Mouse (Mus musculus): ENCODE data around the gene Calml4. TPM values are rescaled to one million over a fixed set of nuclear protein-coding genes. Genes with fewer than 3 reads are reported as not detected.

Calml4 gene
- polyA plus RNA-seq (2015; fragmentation: Nextera tagmentation; extraction: Ambion mirVana) = 1.7 and 2.4 TPM in 2 replicates

GRCm38 (mm10) chr9:62857719-62858261, at the start of gene Calml4:
TSS of gene Calml4 (plus strand) at chr9:62858080.
- ATAC-seq (ENCODE audit: extremely low read depth, insufficient number of reproducible peaks, low FRiP score, low TSS enrichment) = no peak; the same call in 1 of the 2 replicates
- Histone ChIP-seq H3K36me3 (no peaks in the 10 kb centered on the region), H3K4me1 (peaks cover 33% of the 10 kb centered on the region), H3K9ac (peak within 1 kb of the TSS; percentile 33; the same call in 1 of the 2 replicates), H3K27ac (replicated peaks) (0 out of 2 replicates have a peak within 1 kb of the TSS, but pooled peaks have one; percentile 6), H3K27me3 (replicated peaks) (no peaks in the 10 kb centered on the region; the same call in 1 of the 2 replicates), H3K9me3 (no peaks in the 10 kb centered on the region), H3K4me2 (peak within 1 kb of the TSS; percentile 14), H3K4me3 (no peak within 1 kb of the TSS)
- WGBS = 58% methylated on average over 17 of the region's 20 CpGs

DNA sequence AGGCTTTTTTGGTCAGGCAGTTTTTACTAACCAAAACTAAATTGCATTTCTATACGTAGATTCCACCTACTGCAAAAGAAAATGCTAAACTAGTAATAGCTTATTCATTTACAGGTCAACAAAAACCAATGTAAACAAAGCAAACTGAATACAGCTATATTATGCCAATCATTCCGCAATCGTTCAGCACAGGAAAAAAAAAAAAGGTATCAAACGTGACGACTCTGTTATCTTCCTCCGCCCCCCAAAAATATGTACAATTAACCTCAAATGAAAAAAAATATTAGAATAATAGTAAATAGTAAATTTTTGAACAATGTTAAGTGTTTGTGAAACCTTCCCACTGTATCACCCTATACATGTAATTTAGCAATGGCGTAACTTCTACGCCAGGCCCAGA, 47.8 kb upstream of the Calml4 start:
- Histone ChIP-seq H3K9me3 (no peaks in the 10 kb centered on the region), H3K27me3 (replicated peaks) (no peaks in the 10 kb centered on the region), H3K4me1 (peaks cover 32% of the 10 kb centered on the region), H3K36me3 (0 out of 2 replicates have a peak, but pooled peaks cover 2% of the 10 kb centered on the region), H3K4me2 (peak overlapping the region; percentile 99), H3K4me3 (peak overlapping the region; percentile 87), H3K9ac (peak overlapping the region; percentile 94), H3K27ac (replicated peaks) (no peak overlapping the region)
- 17% methylated on average over 8 of the region's 8 CpGs for WGBS
- ATAC-seq (ENCODE audit: extremely low read depth, insufficient number of reproducible peaks, low FRiP score, low TSS enrichment) = no peak

DNA sequence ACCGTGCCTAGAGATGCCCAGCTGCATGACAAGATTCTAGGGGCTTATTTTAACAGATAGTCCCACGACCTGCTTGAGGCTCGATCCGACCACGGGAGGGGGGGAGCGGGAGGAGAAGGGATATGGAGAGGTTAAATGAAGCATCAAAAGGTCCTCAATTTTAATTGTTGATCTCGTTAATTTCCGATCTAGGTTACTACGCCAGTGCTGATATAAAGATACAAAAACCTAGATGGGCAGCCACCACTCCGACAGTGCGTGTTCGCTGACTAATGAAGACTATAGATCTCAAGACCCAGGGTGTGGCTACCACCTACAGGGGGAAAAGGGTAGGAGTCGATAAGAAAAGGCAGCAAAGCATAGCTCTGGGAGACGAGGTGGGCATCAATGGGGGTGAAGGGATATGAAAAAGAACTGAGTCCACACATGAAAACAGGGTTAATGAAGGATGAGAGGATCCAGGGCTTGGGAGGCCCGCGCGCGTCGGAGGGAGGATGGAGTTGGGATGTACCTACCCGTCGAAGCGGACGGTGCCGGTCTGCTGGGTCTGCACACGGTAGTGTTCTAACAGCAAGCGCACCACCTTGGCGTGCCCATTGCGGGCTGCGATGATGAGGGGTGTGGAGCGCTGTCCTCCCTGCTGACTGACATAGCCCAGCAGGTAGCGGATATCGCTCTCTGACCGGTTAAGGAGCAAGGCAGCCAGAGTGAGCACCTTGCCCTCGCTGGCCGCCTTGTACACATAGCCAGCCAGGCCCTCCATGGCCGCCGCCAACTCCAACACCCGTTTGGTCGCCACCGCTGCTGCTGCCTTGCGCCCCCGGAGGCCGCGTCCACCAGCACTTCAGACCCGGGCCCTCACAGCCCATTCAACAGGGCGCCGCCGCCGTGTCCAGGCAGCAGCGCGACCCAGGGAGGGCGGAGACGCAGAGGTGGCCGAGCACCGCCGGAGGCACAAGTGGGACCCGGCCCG, 47.1 kb upstream of the Calml4 start:
- peak; percentile 47; the same call in 1 of the 2 replicates for ATAC-seq (ENCODE audit: extremely low read depth, insufficient number of reproducible peaks, low FRiP score, low TSS enrichment)
- Histone ChIP-seq H3K27me3 (replicated peaks) (no peaks in the 10 kb centered on the region), H3K9me3 (no peaks in the 10 kb centered on the region), H3K4me3 (peak overlapping the region; percentile 87), H3K4me1 (peaks cover 32% of the 10 kb centered on the region), H3K27ac (replicated peaks) (peak overlapping the region; percentile 96), H3K4me2 (peak overlapping the region; percentile 99), H3K9ac (peak overlapping the region; percentile 94), H3K36me3 (0 out of 2 replicates have a peak, but pooled peaks cover 2% of the 10 kb centered on the region)
- under 1% methylated on average over 58 of the region's 58 CpGs for WGBS

DNA sequence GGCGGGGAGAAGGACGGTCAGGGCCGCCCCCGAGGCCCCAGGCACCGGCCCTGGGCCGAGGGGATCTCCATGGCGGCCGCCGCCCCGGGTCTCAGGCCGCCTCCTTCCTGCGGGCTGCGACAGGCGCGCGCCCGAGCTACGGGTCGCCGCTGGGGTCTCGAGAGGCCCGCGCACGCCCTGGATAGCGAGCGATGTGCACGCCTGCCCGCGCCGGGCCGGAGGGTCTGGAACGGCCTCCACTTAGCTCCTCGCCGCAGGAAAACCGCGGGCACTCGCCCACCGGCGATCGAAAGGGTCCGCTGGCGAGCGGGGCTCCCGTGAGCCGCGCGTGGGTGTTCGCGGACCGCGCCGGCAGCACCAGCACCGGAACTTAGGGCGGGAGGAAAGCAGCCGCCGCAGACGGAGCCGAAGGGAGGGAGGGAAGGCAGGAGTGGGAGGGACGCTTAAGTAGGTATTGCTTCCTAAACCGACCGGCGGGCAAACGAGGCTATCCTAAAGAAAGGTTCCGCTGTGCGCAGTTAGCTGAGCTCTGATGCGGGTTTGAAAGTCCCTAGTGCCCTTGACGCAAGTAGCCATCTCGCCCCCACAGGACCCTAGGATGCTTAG, 46.3 kb upstream of the Calml4 start, which contains the start of gene Fem1b:
Fem1b (minus strand) TSS at position 419 of the 606 bp plus-strand sequence.
- Histone ChIP-seq H3K9ac (peak within 1 kb of the TSS; percentile 94), H3K4me2 (peak within 1 kb of the TSS; percentile 99), H3K36me3 (0 out of 2 replicates have a peak, but pooled peaks cover 2% of the 10 kb centered on the region), H3K4me1 (peaks cover 38% of the 10 kb centered on the region), H3K27me3 (replicated peaks) (no peaks in the 10 kb centered on the region), H3K27ac (replicated peaks) (peak within 1 kb of the TSS; percentile 96), H3K9me3 (no peaks in the 10 kb centered on the region), H3K4me3 (peak within 1 kb of the TSS; percentile 87)
- under 1% methylated on average over 68 of the region's 68 CpGs for WGBS
- peak; percentile 81 for ATAC-seq (ENCODE audit: extremely low read depth, insufficient number of reproducible peaks, low FRiP score, low TSS enrichment)

GRCm38 (mm10) chr9:62812216-62813049, 45.4 kb upstream of the Calml4 start:
- no peaks in the 10 kb centered on the region for H3K27me3 ChIP-seq (replicated peaks)
- 0 out of 2 replicates have a peak, but pooled peaks cover 2% of the 10 kb centered on the region for H3K36me3 ChIP-seq
- peaks cover 46% of the 10 kb centered on the region for H3K4me1 ChIP-seq
- peak overlapping the region; percentile 87 for H3K4me3 ChIP-seq
- H3K4me2 ChIP-seq = peak overlapping the region; percentile 99
- H3K9me3 ChIP-seq = no peaks in the 10 kb centered on the region
- peak overlapping the region; percentile 94 for H3K9ac ChIP-seq
- H3K27ac ChIP-seq (replicated peaks) = peak overlapping the region; percentile 96
- no peak for ATAC-seq (ENCODE audit: extremely low read depth, insufficient number of reproducible peaks, low FRiP score, low TSS enrichment)
- 12% methylated on average over 14 of the region's 14 CpGs for WGBS

GRCm38 (mm10) chr9:62814751-62815150, 43.1 kb upstream of the Calml4 start:
- Histone ChIP-seq H3K27me3 (replicated peaks) (no peaks in the 10 kb centered on the region), H3K4me2 (no peak overlapping the region), H3K9me3 (no peaks in the 10 kb centered on the region), H3K27ac (replicated peaks) (no peak overlapping the region), H3K9ac (no peak overlapping the region), H3K36me3 (no peaks in the 10 kb centered on the region), H3K4me3 (no peak overlapping the region), H3K4me1 (peaks cover 43% of the 10 kb centered on the region)
- ATAC-seq (ENCODE audit: extremely low read depth, insufficient number of reproducible peaks, low FRiP score, low TSS enrichment) = no peak
- WGBS = 64% methylated on average over 2 of the region's 2 CpGs

DNA sequence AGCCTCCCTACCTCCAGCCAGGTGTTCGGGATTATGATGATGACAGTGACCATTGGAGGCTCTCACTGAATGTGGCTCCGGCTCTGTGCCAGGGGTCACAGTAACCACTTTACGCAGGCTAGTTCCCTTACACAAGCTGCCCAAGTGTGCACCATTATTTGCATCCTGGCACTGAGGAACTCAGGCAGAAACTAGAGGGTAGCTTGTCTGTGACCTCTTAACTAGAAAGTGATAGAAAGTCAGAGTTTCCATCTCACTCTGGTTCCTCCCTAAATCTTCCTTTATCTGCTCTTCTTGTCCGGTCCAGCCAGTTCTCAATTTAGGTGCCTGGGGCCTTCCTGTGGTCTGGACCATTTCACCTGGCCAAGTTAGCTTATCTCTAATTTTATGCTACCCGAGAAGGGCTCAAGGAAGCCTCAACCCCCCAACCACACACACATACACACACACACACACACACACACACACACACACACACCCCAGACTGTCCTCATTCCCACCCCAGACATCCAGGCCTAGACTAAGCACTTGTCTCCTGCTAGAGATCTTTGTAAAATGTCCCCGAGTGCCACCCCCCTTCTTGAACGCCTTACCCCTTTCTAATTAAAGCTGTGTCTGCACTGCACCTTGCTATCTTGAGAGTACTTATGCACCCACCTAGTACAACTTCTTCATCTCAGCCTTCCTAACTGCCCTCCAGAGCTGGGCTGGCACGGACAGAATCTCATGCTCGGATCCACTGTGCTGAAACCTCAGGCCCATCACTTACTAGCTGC, 41.4 kb upstream of the Calml4 start:
- H3K4me2 ChIP-seq = peak overlapping the region; percentile 43
- no peak for ATAC-seq (ENCODE audit: extremely low read depth, insufficient number of reproducible peaks, low FRiP score, low TSS enrichment)
- WGBS = 61% methylated on average over 9 of the region's 9 CpGs
- peaks cover 34% of the 10 kb centered on the region for H3K4me1 ChIP-seq
- no peaks in the 10 kb centered on the region for H3K9me3 ChIP-seq
- H3K4me3 ChIP-seq = 0 out of 2 replicates have a peak overlapping the region, but pooled peaks have one; percentile 11
- H3K27me3 ChIP-seq (replicated peaks) = no peaks in the 10 kb centered on the region
- H3K36me3 ChIP-seq = no peaks in the 10 kb centered on the region
- H3K27ac ChIP-seq (replicated peaks) = peak overlapping the region; percentile 75
- H3K9ac ChIP-seq = peak overlapping the region; percentile 59; the same call in 1 of the 2 replicates

- Histone ChIP-seq H3K9me3 (no peaks in the 10 kb centered on the region), H3K27me3 (replicated peaks) (no peaks in the 10 kb centered on the region), H3K4me2 (peak overlapping the region; percentile 43), H3K9ac (peak overlapping the region; percentile 59), H3K36me3 (no peaks in the 10 kb centered on the region), H3K4me1 (peaks cover 34% of the 10 kb centered on the region), H3K27ac (replicated peaks) (peak overlapping the region; percentile 75), H3K4me3 (0 out of 2 replicates have a peak overlapping the region, but pooled peaks have one; percentile 11)
- no peak for ATAC-seq (ENCODE audit: extremely low read depth, insufficient number of reproducible peaks, low FRiP score, low TSS enrichment)
- 41% methylated on average over 12 of the region's 12 CpGs for WGBS
Observed at GRCm38 (mm10) chr9:62817099-62817571, 40.7 kb upstream of the Calml4 start.

GRCm38 (mm10) chr9:62817828-62818614, 39.9 kb upstream of the Calml4 start:
- H3K4me1 ChIP-seq = peaks cover 26% of the 10 kb centered on the region
- ATAC-seq (ENCODE audit: extremely low read depth, insufficient number of reproducible peaks, low FRiP score, low TSS enrichment) = no peak
- peak overlapping the region; percentile 75 for H3K27ac ChIP-seq (replicated peaks)
- no peaks in the 10 kb centered on the region for H3K9me3 ChIP-seq
- no peak overlapping the region for H3K9ac ChIP-seq
- no peaks in the 10 kb centered on the region for H3K27me3 ChIP-seq (replicated peaks)
- whole genome bisulfite sequencing = 59% methylated on average over 4 of the region's 4 CpGs
- no peak overlapping the region for H3K4me2 ChIP-seq
- H3K4me3 ChIP-seq = no peak overlapping the region
- no peaks in the 10 kb centered on the region for H3K36me3 ChIP-seq

Data from heart, embryonic 13.5 days (tissue).